ENCODE assay signal across 25 mouse cellular contexts in the genomic region with DNA sequence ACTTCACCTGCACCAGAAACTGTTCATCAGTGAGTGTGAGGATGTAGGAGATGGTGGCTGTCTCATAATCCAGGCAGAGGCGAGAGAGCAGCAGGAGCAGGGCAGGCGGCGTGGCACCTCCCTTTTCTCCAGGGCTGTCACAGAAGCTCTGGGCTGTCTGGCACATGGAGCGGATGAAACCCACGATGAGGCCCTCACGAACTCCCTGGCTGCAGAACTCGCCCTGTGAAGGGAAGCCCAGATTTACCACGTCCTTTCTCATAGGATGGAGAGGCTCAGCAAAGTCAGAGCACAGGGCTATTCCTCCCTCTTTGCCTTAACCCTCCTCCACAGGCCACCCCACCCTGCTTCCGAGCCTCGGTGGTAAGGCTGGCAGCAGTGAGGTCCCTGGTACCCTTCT. TPM values are rescaled to one million over a fixed set of nuclear protein-coding genes. Genes with fewer than 3 reads are reported as not detected.
A peak's percentile ranks its signal among the peaks of the same experiment; 100 is the strongest.
DNase-seq lines count a peak whose midpoint lies in the region; ATAC-seq and TF ChIP-seq lines count a peak whose summit lies in the region.
"Had no signal": no experiment of that assay in that cellular context is flagged by ENCODE, and none has a peak within 500 bp of the region (broad histone marks: within the 10 kb centered on the region; RNA-seq: fewer than 3 reads in every experiment).

No protein-coding gene starts in this region.

- no peaks in the 10 kb centered on the region for H3K27me3 ChIP-seq in liver, embryonic 11.5 days (replicated peaks; ENCODE audit: control insufficient read depth, insufficient read depth, low read length)
- H3K27me3 ChIP-seq in liver, embryonic 12.5 days (replicated peaks), result no peaks in the 10 kb centered on the region
- H3K27me3 ChIP-seq in E14TG2a.4 (ENCODE audit: insufficient read depth, low read length), result no peaks in the 10 kb centered on the region
- H3K27me3 ChIP-seq: CH12.LX; embryonic facial prominence, embryonic 13.5 days; embryonic facial prominence, embryonic 15.5 days; forebrain, embryonic 12.5 days had no signal

- no peak overlapping the region for H3K9ac ChIP-seq in liver, embryonic 11.5 days (ENCODE audit: low read depth, low read length)
- H3K9ac ChIP-seq in liver, embryonic 12.5 days, result no peak overlapping the region
- H3K9ac ChIP-seq: embryonic facial prominence, embryonic 13.5 days; embryonic facial prominence, embryonic 15.5 days; forebrain, embryonic 12.5 days had no signal

- H3K4me1 ChIP-seq in liver, embryonic 11.5 days (replicated peaks; ENCODE audit: control insufficient read depth, insufficient read depth, low read length), result peaks cover 14% of the 10 kb centered on the region
- H3K4me1 ChIP-seq in liver, embryonic 12.5 days, result peaks cover 32% of the 10 kb centered on the region
- peaks cover 62% of the 10 kb centered on the region for H3K4me1 ChIP-seq in E14TG2a.4 (replicated peaks; ENCODE audit: low read depth, low read length)

- H3K27ac ChIP-seq in liver, embryonic 11.5 days (ENCODE audit: low read depth, low read length), result 0 out of 2 replicates have a peak overlapping the region, but pooled peaks have one; percentile 43
- H3K27ac ChIP-seq in liver, embryonic 12.5 days, result no peak overlapping the region
- H3K27ac ChIP-seq: embryonic facial prominence, embryonic 13.5 days; embryonic facial prominence, embryonic 15.5 days; forebrain, embryonic 10.5 days; forebrain, embryonic 12.5 days had no signal

- ATAC-seq in liver, embryonic 11.5 days (replicated peaks; ENCODE audit: low FRiP score), result no peak
- ATAC-seq in liver, embryonic 12.5 days, result no peak
- ATAC-seq: CD4-positive, CD25-positive, alpha-beta regulatory T cell, adult 4 months; forebrain, embryonic 14.5 days; forebrain, embryonic 16.5 days had no signal

- TF ChIP-seq CTCF in E14TG2a.4 (conservative IDR thresholded peaks at IDR 0.05; ENCODE audit: low read length), result no peak

- no peak overlapping the region for H3K4me3 ChIP-seq in liver, embryonic 11.5 days (ENCODE audit: low read depth, low read length)
- H3K4me3 ChIP-seq in liver, embryonic 12.5 days, result no peak overlapping the region
- H3K4me3 ChIP-seq in E14TG2a.4 (replicated peaks; ENCODE audit: low read length), result peak overlapping the region; percentile 79; the same call in 1 of the 2 replicates
- H3K4me3 ChIP-seq: embryonic facial prominence, embryonic 13.5 days; embryonic facial prominence, embryonic 15.5 days; erythroblast, embryonic 14.5 days; forebrain, embryonic 12.5 days had no signal

- no peak overlapping the region for H3K4me2 ChIP-seq in liver, embryonic 11.5 days
- no peak overlapping the region for H3K4me2 ChIP-seq in liver, embryonic 12.5 days
- H3K4me2 ChIP-seq: embryonic facial prominence, embryonic 13.5 days; embryonic facial prominence, embryonic 15.5 days; forebrain, embryonic 12.5 days had no signal

- H3K36me3 ChIP-seq in liver, embryonic 11.5 days (ENCODE audit: control insufficient read depth, insufficient read depth, low read length), result peaks cover 27% of the 10 kb centered on the region
- H3K36me3 ChIP-seq in liver, embryonic 12.5 days, result peaks cover 57% of the 10 kb centered on the region
- peaks cover 50% of the 10 kb centered on the region for H3K36me3 ChIP-seq in E14TG2a.4 (ENCODE audit: insufficient read depth, low read length)

- H3K9me3 ChIP-seq in liver, embryonic 11.5 days (ENCODE audit: control insufficient read depth, low read length), result no peaks in the 10 kb centered on the region
- H3K9me3 ChIP-seq in liver, embryonic 12.5 days (replicated peaks), result no peaks in the 10 kb centered on the region
- H3K9me3 ChIP-seq in E14TG2a.4 (ENCODE audit: low read length), result no peaks in the 10 kb centered on the region
- H3K9me3 ChIP-seq: embryonic facial prominence, embryonic 13.5 days; embryonic facial prominence, embryonic 15.5 days; forebrain, embryonic 10.5 days; forebrain, embryonic 12.5 days had no signal

- 90% methylated on average over 10 of the region's 10 CpGs for WGBS in liver, embryonic 11.5 days
- 85% methylated on average over 10 of the region's 10 CpGs for WGBS in liver, embryonic 12.5 days (ENCODE audit: insufficient replicate concordance)

- peak; percentile 23 for DNase-seq in cerebellum, adult 9-11 months
- no peak for DNase-seq in cerebellum, adult 8-10 months
- no peak for DNase-seq in liver, embryonic 11.5 days (ENCODE audit: low spot score)
- DNase-seq: adrenal gland, adult 2 months; adrenal gland, postnatal 10 days; adrenal gland, postnatal 25 days; B cell, adult 2 months; cerebellum, adult 11 months; cerebellum, adult 18-20 months; cerebellum, adult 9-10 months; cerebellum, postnatal 36 days; embryo, embryonic 11 days had no signal

RNA-seq across cellular contexts. Expression of gene Tm7sf2, which starts 1.7 kb away (rescaled TPM):
- 28.6 and 30.8 TPM in 2 replicates for polyA plus RNA-seq in liver, embryonic 11.5 days (2014; fragmentation: Nextera tagmentation; extraction: Ambion mirVana)
- 30.0 and 31.4 TPM in 2 replicates for polyA plus RNA-seq in liver, embryonic 12.5 days (2016; fragmentation: Nextera tagmentation; extraction: Ambion mirVana)

RNA-seq across cellular contexts. Expression of gene Vps51, which starts 7.2 kb away (rescaled TPM):
- 54.8 and 57.1 TPM in 2 replicates for polyA plus RNA-seq in liver, embryonic 11.5 days (2014; fragmentation: Nextera tagmentation; extraction: Ambion mirVana)
- 35.8 and 39.9 TPM in 2 replicates for polyA plus RNA-seq in liver, embryonic 12.5 days (2016; fragmentation: Nextera tagmentation; extraction: Ambion mirVana)

RNA-seq across cellular contexts. Expression of gene Znhit2, which starts 8.9 kb away (rescaled TPM):
- polyA plus RNA-seq in liver, embryonic 11.5 days (2014; fragmentation: Nextera tagmentation; extraction: Ambion mirVana), result 38.7 and 42.3 TPM in 2 replicates
- 31.1 and 31.8 TPM in 2 replicates for polyA plus RNA-seq in liver, embryonic 12.5 days (2016; fragmentation: Nextera tagmentation; extraction: Ambion mirVana)

RNA-seq across cellular contexts. Expression of gene Tmem262, which starts 10.0 kb away (rescaled TPM):
- polyA plus RNA-seq in liver, embryonic 11.5 days (2014; fragmentation: Nextera tagmentation; extraction: Ambion mirVana), result not detected in 2 replicates
- not detected in 2 replicates for polyA plus RNA-seq in liver, embryonic 12.5 days (2016; fragmentation: Nextera tagmentation; extraction: Ambion mirVana)
- polyA plus RNA-seq: adrenal gland, adult 2 months; brain, embryonic 14.5 days; CD4-positive, CD25-positive, alpha-beta regulatory T cell, adult 4 months; embryonic facial prominence, embryonic 11.5 days; embryonic facial prominence, embryonic 13.5 days; embryonic facial prominence, embryonic 15.5 days; erythroblast, embryonic 14.5 days; forebrain, embryonic 10.5 days; forebrain, embryonic 12.5 days; forebrain, embryonic 14.5 days; forebrain, embryonic 16.5 days had no signal

RNA-seq across cellular contexts. Expression of gene Gm28374, which starts 12.2 kb away (rescaled TPM):
- 0.75 and 2.2 TPM in 2 replicates for polyA plus RNA-seq in liver, embryonic 11.5 days (2014; fragmentation: Nextera tagmentation; extraction: Ambion mirVana)
- polyA plus RNA-seq in liver, embryonic 12.5 days (2016; fragmentation: Nextera tagmentation; extraction: Ambion mirVana), result 0.37 and 1.4 TPM in 2 replicates
- polyA plus RNA-seq: CD4-positive, CD25-positive, alpha-beta regulatory T cell, adult 4 months; embryonic facial prominence, embryonic 11.5 days; erythroblast, embryonic 14.5 days had no signal
